Mouse (Mus musculus) forebrain, embryonic 12.5 days (tissue): ENCODE data around the gene Xpo4. TPM values are rescaled to one million over a fixed set of nuclear protein-coding genes. Genes with fewer than 3 reads are reported as not detected.

Experiments
- ATAC-seq: fragments of 200-750 bp; cut with Nextera tagmentation; 2 replicates; pipeline ENCODE4 v1.8.0; 2017; ENCODE audit warnings: moderate TSS enrichment; ENCODE audit not compliant: low FRiP score
- H3K27ac ChIP-seq: fragments of 300-500 bp; sonication (generic); 2 replicates; pipeline ENCODE4 v1.5.1; 2016; ENCODE audit warnings: mild to moderate bottlenecking
- H3K27me3 ChIP-seq: fragments of 300-500 bp; sonication (generic); 2 replicates; pipeline ENCODE4 v1.6.1; 2016; ENCODE audit warnings: mild to moderate bottlenecking
- H3K36me3 ChIP-seq: fragments of 300-500 bp; sonication (generic); replicated peaks from 2 replicates; pipeline ENCODE4 v1.6.1; 2016; ENCODE audit warnings: mild to moderate bottlenecking
- H3K4me1 ChIP-seq: fragments of 300-500 bp; sonication (generic); 2 replicates; pipeline ENCODE4 v1.6.1; 2016
- H3K4me2 ChIP-seq: fragments of 300-500 bp; sonication (generic); 2 replicates; pipeline ENCODE4 v1.6.1; 2016; ENCODE audit warnings: mild to moderate bottlenecking, moderate library complexity
- H3K4me3 ChIP-seq: fragments of 300-500 bp; sonication (generic); replicated peaks from 2 replicates; pipeline ENCODE4 v1.5.1; 2016; ENCODE audit warnings: mild to moderate bottlenecking
- H3K9ac ChIP-seq: fragments of 300-500 bp; sonication (generic); 2 replicates; pipeline ENCODE4 v1.6.1; 2016; ENCODE audit warnings: mild to moderate bottlenecking
- H3K9me3 ChIP-seq: fragments of 300-500 bp; sonication (generic); 2 replicates; pipeline ENCODE4 v1.6.1; 2016
- WGBS: fragments of 180-500 bp; shearing (Covaris S2); methylation state at CpG from one replicate; pipeline ENCODE4 v1.1.7; 2016; 5-methylcytosine and 5-hydroxymethylcytosine counted together
- polyA plus RNA-seq: library from polyadenylated mRNA; unstranded; fragments of >200 nt; fragmentation: Nextera tagmentation; extraction: Ambion mirVana; gene quantifications from 2 replicates; pipeline ENCODE4 v1.2.1, GENCODE M21; 2016

The Xpo4 gene
- polyA plus RNA-seq, 1 experiment from 2014 or later, result 26.3 TPM

GRCm38 (mm10) chr14:57545526-57545925 is 119.7 kb downstream of the Xpo4 start:
- no peak for ATAC-seq
- no peaks in the 10 kb centered on the region for H3K9me3 ChIP-seq
- H3K4me2 ChIP-seq, result no peak overlapping the region
- H3K27ac ChIP-seq, result no peak overlapping the region
- H3K4me3 ChIP-seq, result no peak overlapping the region
- 85% methylated on average over 17 of the region's 17 CpGs for WGBS
- H3K9ac ChIP-seq, result no peak overlapping the region
- H3K36me3 ChIP-seq, result peaks cover 16% of the 10 kb centered on the region; the same call in 1 of the 2 replicates
- H3K27me3 ChIP-seq, result peaks cover 17% of the 10 kb centered on the region
- H3K4me1 ChIP-seq, result 0 out of 2 replicates have a peak, but pooled peaks cover 4% of the 10 kb centered on the region

GRCm38 (mm10) chr14:57543420-57544039 is 121.7 kb downstream of the Xpo4 start:
- Histone ChIP-seq H3K9me3 (no peaks in the 10 kb centered on the region), H3K4me2 (no peak overlapping the region), H3K4me1 (0 out of 2 replicates have a peak, but pooled peaks cover 4% of the 10 kb centered on the region), H3K9ac (no peak overlapping the region), H3K36me3 (no peaks in the 10 kb centered on the region), H3K4me3 (no peak overlapping the region), H3K27ac (no peak overlapping the region), H3K27me3 (peaks cover 19% of the 10 kb centered on the region)
- WGBS, result 91% methylated on average over 13 of the region's 13 CpGs
- ATAC-seq, result no peak

- no peaks in the 10 kb centered on the region for H3K36me3 ChIP-seq
- H3K9ac ChIP-seq, result peak overlapping the region; percentile 33
- ATAC-seq, result no peak
These were observed 123.0 kb downstream of the Xpo4 start for GRCm38 (mm10) chr14:57542231-57542630.

GRCm38 (mm10) chr14:57540683-57541082 is 124.5 kb downstream of the Xpo4 start:
- Histone ChIP-seq H3K4me1 (peaks cover 19% of the 10 kb centered on the region), H3K9ac (no peak overlapping the region), H3K36me3 (no peaks in the 10 kb centered on the region), H3K4me2 (no peak overlapping the region), H3K27me3 (peaks cover 37% of the 10 kb centered on the region), H3K27ac (no peak overlapping the region), H3K4me3 (no peak overlapping the region), H3K9me3 (no peaks in the 10 kb centered on the region)
- 87% methylated on average over 11 of the region's 11 CpGs for WGBS
- ATAC-seq, result no peak

More at GRCm38 (mm10) chr14:57542231-57542630, 123.0 kb downstream of the Xpo4 start:
- peak overlapping the region; percentile 39 for H3K4me2 ChIP-seq
- no peaks in the 10 kb centered on the region for H3K9me3 ChIP-seq
- 30% methylated on average over 34 of the region's 34 CpGs for WGBS
- peaks cover 25% of the 10 kb centered on the region for H3K27me3 ChIP-seq
- H3K27ac ChIP-seq, result no peak overlapping the region
- H3K4me3 ChIP-seq, result peak overlapping the region; percentile 14
- H3K4me1 ChIP-seq, result peaks cover 13% of the 10 kb centered on the region

DNA sequence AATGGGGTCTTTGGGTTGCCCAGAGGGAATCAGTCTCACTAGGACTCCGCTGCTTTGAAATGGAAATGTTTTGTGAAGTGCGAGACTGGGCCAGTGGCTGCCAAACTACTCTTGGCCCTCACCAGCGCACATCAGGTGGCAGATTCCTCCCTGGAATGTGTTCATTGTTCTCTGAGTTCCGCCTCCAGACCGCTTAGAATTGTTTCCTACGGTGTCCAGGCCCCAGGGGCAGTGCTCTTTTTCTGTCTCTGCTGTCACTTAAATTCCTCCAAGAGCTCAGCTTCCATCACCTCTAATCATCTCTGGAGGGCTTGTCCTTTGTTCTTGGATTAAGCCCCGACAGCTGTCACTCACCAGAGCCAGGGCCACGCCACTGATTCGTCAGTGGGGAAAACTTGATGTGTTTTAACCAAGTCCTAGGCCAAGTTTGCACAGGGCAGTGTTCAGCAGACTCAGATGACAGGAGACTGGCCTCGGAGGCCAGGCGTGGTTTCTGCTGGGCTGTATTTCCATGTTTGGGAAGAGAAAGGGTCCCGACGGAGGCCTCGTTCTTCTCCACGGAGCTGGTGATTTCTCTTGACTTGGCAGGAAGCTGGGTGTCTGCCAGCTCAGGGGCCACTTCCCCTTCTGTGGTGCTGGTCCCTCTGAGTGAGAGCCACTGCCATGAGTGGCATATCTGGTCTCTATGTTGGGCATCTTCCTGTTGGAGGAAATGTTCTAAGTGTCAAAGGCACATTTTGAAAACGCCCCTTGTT is 127.8 kb downstream of the Xpo4 start:
- no peak overlapping the region for H3K4me3 ChIP-seq
- 5% methylated on average over 16 of the region's 16 CpGs for WGBS
- H3K4me1 ChIP-seq, result peaks cover 34% of the 10 kb centered on the region
- H3K4me2 ChIP-seq, result peak overlapping the region; percentile 19; the same call in 1 of the 2 replicates
- H3K9ac ChIP-seq, result no peak overlapping the region
- no peak overlapping the region for H3K27ac ChIP-seq
- no peaks in the 10 kb centered on the region for H3K36me3 ChIP-seq
- H3K27me3 ChIP-seq, result peaks cover 61% of the 10 kb centered on the region
- ATAC-seq, result no peak
- H3K9me3 ChIP-seq, result no peaks in the 10 kb centered on the region

GRCm38 (mm10) chr14:57536820-57537219 is 128.4 kb downstream of the Xpo4 start:
- WGBS, result 31% methylated on average over 9 of the region's 9 CpGs
- Histone ChIP-seq H3K4me3 (no peak overlapping the region), H3K36me3 (no peaks in the 10 kb centered on the region), H3K27ac (no peak overlapping the region), H3K4me2 (0 out of 2 replicates have a peak overlapping the region, but pooled peaks have one; percentile 19), H3K9me3 (no peaks in the 10 kb centered on the region), H3K27me3 (peaks cover 57% of the 10 kb centered on the region), H3K9ac (no peak overlapping the region), H3K4me1 (peaks cover 31% of the 10 kb centered on the region)
- no peak for ATAC-seq

DNA sequence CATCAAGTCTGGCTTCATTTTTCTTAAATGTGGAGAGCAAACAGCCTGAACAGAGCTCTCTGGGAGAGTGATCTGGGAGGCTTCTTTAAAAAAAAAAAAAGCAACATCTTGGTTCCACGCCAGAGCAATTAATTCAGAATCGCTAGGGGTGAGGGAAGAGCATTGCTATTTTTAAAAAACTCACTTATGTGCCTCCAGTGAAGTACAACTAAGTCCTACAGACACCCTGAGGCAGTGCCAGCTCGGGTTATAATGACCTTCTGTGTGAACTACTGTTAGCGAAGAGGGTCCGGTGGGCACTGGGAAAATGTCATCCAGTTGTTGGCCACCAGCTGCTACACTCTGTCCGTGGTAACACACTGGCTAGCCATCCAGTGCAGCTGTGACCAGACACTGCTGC is 129.6 kb downstream of the Xpo4 start:
- no peak overlapping the region for H3K27ac ChIP-seq
- WGBS, result 75% methylated on average over 6 of the region's 6 CpGs
- no peaks in the 10 kb centered on the region for H3K36me3 ChIP-seq
- no peaks in the 10 kb centered on the region for H3K9me3 ChIP-seq
- no peak overlapping the region for H3K4me2 ChIP-seq
- no peak for ATAC-seq
- H3K9ac ChIP-seq, result no peak overlapping the region
- no peak overlapping the region for H3K4me3 ChIP-seq
- peaks cover 47% of the 10 kb centered on the region for H3K27me3 ChIP-seq
- peaks cover 31% of the 10 kb centered on the region for H3K4me1 ChIP-seq

DNA sequence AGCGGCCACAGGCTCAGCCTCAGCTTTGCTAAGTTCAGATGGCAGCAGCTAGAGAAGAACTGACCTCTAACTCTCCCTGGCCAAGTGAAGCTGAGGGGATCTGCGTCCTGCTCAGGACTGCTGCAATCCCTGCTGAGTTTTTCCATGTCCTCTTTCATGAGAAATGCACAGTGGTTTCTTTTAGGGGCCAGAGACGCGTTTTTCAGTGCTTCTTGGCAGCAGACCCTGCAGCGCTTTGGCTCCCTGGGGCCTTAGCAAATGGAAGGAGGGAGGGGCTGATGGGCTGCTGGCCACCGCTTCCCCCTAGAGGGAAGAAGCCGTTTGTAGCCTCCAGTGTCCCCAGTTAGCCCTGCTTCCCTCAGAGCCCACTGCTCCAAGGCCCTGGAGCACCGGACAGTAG is 130.3 kb downstream of the Xpo4 start:
- no peaks in the 10 kb centered on the region for H3K9me3 ChIP-seq
- H3K27me3 ChIP-seq, result peaks cover 47% of the 10 kb centered on the region
- H3K27ac ChIP-seq, result no peak overlapping the region
- no peak overlapping the region for H3K4me3 ChIP-seq
- no peak overlapping the region for H3K4me2 ChIP-seq
- no peak overlapping the region for H3K9ac ChIP-seq
- no peak for ATAC-seq
- WGBS, result 6% methylated on average over 8 of the region's 8 CpGs
- H3K36me3 ChIP-seq, result no peaks in the 10 kb centered on the region
- peaks cover 34% of the 10 kb centered on the region for H3K4me1 ChIP-seq

GRCm38 (mm10) chr14:57534346-57534745 is 130.9 kb downstream of the Xpo4 start:
- H3K27me3 ChIP-seq, result peaks cover 49% of the 10 kb centered on the region
- no peak for ATAC-seq
- peaks cover 39% of the 10 kb centered on the region for H3K4me1 ChIP-seq
- H3K9ac ChIP-seq, result no peak overlapping the region
- no peak overlapping the region for H3K4me2 ChIP-seq
- H3K36me3 ChIP-seq, result no peaks in the 10 kb centered on the region
- 0 out of 2 replicates have a peak overlapping the region, but pooled peaks have one; percentile 25 for H3K27ac ChIP-seq
- H3K4me3 ChIP-seq, result no peak overlapping the region
- no peaks in the 10 kb centered on the region for H3K9me3 ChIP-seq
- WGBS, result 7% methylated on average over 5 of the region's 5 CpGs

DNA sequence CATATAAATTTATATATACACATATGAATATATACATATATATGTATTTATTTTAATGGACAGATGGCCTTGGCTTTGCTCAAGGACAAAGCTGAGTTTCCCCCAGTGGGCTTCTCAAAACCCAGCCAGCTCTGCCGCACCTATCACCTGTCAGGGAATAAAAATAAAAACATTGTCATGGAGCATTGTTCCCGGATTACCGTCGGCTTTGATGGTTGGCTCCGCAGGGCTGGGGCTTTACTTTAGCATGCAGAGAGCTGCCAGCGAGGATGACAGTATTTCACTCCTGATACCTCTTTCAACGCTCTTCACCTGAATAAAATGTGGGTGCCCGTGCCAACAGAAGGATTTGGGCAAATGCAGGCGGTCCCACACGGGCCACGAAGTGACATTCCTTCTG is 131.4 kb downstream of the Xpo4 start:
- peaks cover 41% of the 10 kb centered on the region for H3K4me1 ChIP-seq
- no peak overlapping the region for H3K4me2 ChIP-seq
- 12% methylated on average over 11 of the region's 11 CpGs for WGBS
- H3K27ac ChIP-seq, result 0 out of 2 replicates have a peak overlapping the region, but pooled peaks have one; percentile 25
- H3K9me3 ChIP-seq, result no peaks in the 10 kb centered on the region
- no peaks in the 10 kb centered on the region for H3K36me3 ChIP-seq
- H3K4me3 ChIP-seq, result no peak overlapping the region
- H3K9ac ChIP-seq, result no peak overlapping the region
- peaks cover 49% of the 10 kb centered on the region for H3K27me3 ChIP-seq
- ATAC-seq, result no peak

DNA sequence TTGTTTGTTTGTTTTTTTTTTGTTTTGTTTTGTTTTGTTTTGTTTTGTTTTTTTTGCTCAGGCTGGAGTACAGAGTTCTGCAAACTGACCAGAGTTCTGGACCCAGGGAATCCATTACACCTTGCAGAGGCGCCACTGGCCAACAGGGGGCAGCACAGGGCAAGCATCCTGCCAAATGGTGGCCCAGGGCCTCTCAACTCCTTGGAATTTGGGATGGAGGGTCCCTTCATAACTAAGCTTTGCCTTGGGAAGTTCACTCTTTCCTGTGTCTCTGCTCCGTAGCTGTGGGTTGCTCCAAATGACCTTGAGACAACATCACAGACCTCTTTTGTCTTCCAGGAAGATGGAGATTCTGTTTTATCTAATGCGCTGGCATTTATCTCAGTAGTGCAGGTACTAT is 132.0 kb downstream of the Xpo4 start:
- Histone ChIP-seq H3K27ac (no peak overlapping the region), H3K4me3 (no peak overlapping the region), H3K9me3 (no peaks in the 10 kb centered on the region), H3K9ac (no peak overlapping the region), H3K4me2 (no peak overlapping the region), H3K27me3 (peaks cover 44% of the 10 kb centered on the region), H3K36me3 (no peaks in the 10 kb centered on the region), H3K4me1 (peaks cover 41% of the 10 kb centered on the region)
- ATAC-seq, result no peak
- WGBS, result 39% methylated on average over 3 of the region's 3 CpGs

DNA sequence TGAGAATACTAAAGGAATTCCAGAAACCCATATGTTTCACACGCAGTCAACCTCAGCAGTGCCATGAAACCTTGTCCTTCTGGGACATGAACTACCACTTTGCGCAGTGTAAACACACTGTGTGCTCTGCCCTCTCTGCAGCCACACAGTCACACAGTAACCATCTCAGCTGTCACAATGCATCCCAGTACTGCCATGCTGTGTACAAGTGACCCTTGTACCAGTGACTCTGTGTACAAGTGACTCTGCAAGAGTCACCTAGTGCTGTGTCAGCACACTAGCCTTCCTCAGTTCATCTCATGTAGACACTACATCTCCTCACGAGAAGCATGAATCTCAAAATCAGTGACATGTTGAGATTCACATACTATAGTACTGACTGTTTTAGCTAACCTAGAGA is 132.7 kb downstream of the Xpo4 start:
- Histone ChIP-seq H3K4me2 (no peak overlapping the region), H3K27me3 (peaks cover 48% of the 10 kb centered on the region), H3K27ac (no peak overlapping the region), H3K9ac (no peak overlapping the region), H3K4me3 (no peak overlapping the region), H3K36me3 (no peaks in the 10 kb centered on the region), H3K9me3 (no peaks in the 10 kb centered on the region), H3K4me1 (peaks cover 35% of the 10 kb centered on the region)
- 95% methylated on average over 3 of the region's 3 CpGs for WGBS
- no peak for ATAC-seq
